In genomic region chr19:24017892-24018291, GRCm38 (mm10) we compare ENCODE assay signal across 11 mouse cellular contexts. TPM values are rescaled to one million over a fixed set of nuclear protein-coding genes. Genes with fewer than 3 reads are reported as not detected.
DNase-seq lines count a peak whose midpoint lies in the region; ATAC-seq and TF ChIP-seq lines count a peak whose summit lies in the region.
"Had no signal": no experiment of that assay in that cellular context is flagged by ENCODE, and none has a peak within 500 bp of the region (broad histone marks: within the 10 kb centered on the region; RNA-seq: fewer than 3 reads in every experiment).

No protein-coding gene starts in this region.

- no peak for ATAC-seq in forebrain, embryonic 16.5 days
- ATAC-seq in lung, embryonic 16.5 days (ENCODE audit: low read depth), result no peak
- ATAC-seq: forebrain, embryonic 14.5 days had no signal

- no peaks in the 10 kb centered on the region for H3K27me3 ChIP-seq in forebrain, embryonic 10.5 days (ENCODE audit: poor library complexity, severe bottlenecking)
- H3K27me3 ChIP-seq in forebrain, embryonic 16.5 days (replicated peaks; ENCODE audit: control insufficient read depth, insufficient read depth, low read length), result no peaks in the 10 kb centered on the region
- no peaks in the 10 kb centered on the region for H3K27me3 ChIP-seq in lung, embryonic 16.5 days (ENCODE audit: control insufficient read depth, insufficient read depth, low read depth, low read length)

- no peaks in the 10 kb centered on the region for H3K9me3 ChIP-seq in forebrain, embryonic 10.5 days
- no peaks in the 10 kb centered on the region for H3K9me3 ChIP-seq in forebrain, embryonic 16.5 days (ENCODE audit: control insufficient read depth, low read length)
- H3K9me3 ChIP-seq in lung, embryonic 16.5 days (ENCODE audit: control insufficient read depth, low read length), result no peaks in the 10 kb centered on the region

- 73% methylated on average over 3 of the region's 3 CpGs for WGBS in forebrain, embryonic 10.5 days
- WGBS in forebrain, embryonic 16.5 days, result 59% methylated on average over 3 of the region's 3 CpGs
- WGBS in lung, embryonic 16.5 days, result 35% methylated on average over 3 of the region's 3 CpGs
- 23% methylated on average over 3 of the region's 3 CpGs for WGBS in lung, adult 2 months

- no peak for TF ChIP-seq POLR2A in lung, adult 2 months (IDR thresholded peaks at IDR 0.05; ENCODE audit: borderline replicate concordance, extremely low read depth, low read depth, low read length)

- H3K9ac ChIP-seq in forebrain, embryonic 16.5 days (replicated peaks; ENCODE audit: low read depth, low read length), result no peak overlapping the region
- H3K9ac ChIP-seq in lung, embryonic 16.5 days (ENCODE audit: low read length), result no peak overlapping the region

- intact Hi-C loops in gastrocnemius, postnatal 36 days (cut with DNase I), result no loop called here

- no peak overlapping the region for H3K4me3 ChIP-seq in forebrain, embryonic 10.5 days
- H3K4me3 ChIP-seq in forebrain, embryonic 16.5 days (replicated peaks; ENCODE audit: low read length), result no peak overlapping the region
- no peak overlapping the region for H3K4me3 ChIP-seq in lung, embryonic 16.5 days (ENCODE audit: low read length)
- no peak overlapping the region for H3K4me3 ChIP-seq in lung, adult 2 months (replicated peaks; ENCODE audit: extremely low read depth, low read depth, low read length)

- DNase-seq in forebrain, embryonic 10.5 days (ENCODE audit: extremely low spot score, low spot score), result no peak
- DNase-seq in lung, adult 2 months, result no peak
- peak; percentile 28 for DNase-seq in gastrocnemius, postnatal 36 days
- peak; percentile 40 for DNase-seq in lung, postnatal 36 days
- DNase-seq in layer of hippocampus, postnatal 10 days (ENCODE audit: low spot score in 2 of 2), result no peak
- DNase-seq in left cerebral cortex, adult 18-20 months (ENCODE audit: low spot score in 2 of 2), result no peak

- H3K36me3 ChIP-seq in forebrain, embryonic 10.5 days (replicated peaks), result no peaks in the 10 kb centered on the region
- no peaks in the 10 kb centered on the region for H3K36me3 ChIP-seq in forebrain, embryonic 16.5 days (ENCODE audit: control insufficient read depth, insufficient read depth)
- H3K36me3 ChIP-seq in lung, embryonic 16.5 days (ENCODE audit: control insufficient read depth, insufficient read depth, low read length), result no peaks in the 10 kb centered on the region

- H3K27ac ChIP-seq in forebrain, embryonic 10.5 days, result peak overlapping the region; percentile 90
- no peak overlapping the region for H3K27ac ChIP-seq in forebrain, embryonic 16.5 days (ENCODE audit: low read length)
- H3K27ac ChIP-seq in lung, embryonic 16.5 days (ENCODE audit: low read length), result peak overlapping the region; percentile 15; the same call in 1 of the 2 replicates

- TF ChIP-seq CTCF in lung, adult 2 months (IDR thresholded peaks at IDR 0.05; ENCODE audit: insufficient read depth, low read length), result no peak

- H3K4me2 ChIP-seq in forebrain, embryonic 16.5 days (ENCODE audit: low read length), result no peak overlapping the region
- no peak overlapping the region for H3K4me2 ChIP-seq in lung, embryonic 16.5 days (ENCODE audit: low read depth, low read length)
- H3K4me2 ChIP-seq: liver, embryonic 11.5 days had no signal

- peaks cover 25% of the 10 kb centered on the region for H3K4me1 ChIP-seq in forebrain, embryonic 10.5 days
- peaks cover 6% of the 10 kb centered on the region for H3K4me1 ChIP-seq in forebrain, embryonic 16.5 days (replicated peaks; ENCODE audit: control insufficient read depth, insufficient read depth, low read length)
- H3K4me1 ChIP-seq in lung, embryonic 16.5 days (replicated peaks; ENCODE audit: control insufficient read depth, insufficient read depth, low read length), result peaks cover 17% of the 10 kb centered on the region
- H3K4me1 ChIP-seq in lung, adult 2 months (ENCODE audit: control insufficient read depth, insufficient read depth, low read length), result peaks cover 24% of the 10 kb centered on the region

RNA-seq across cellular contexts. Expression of gene Fam189a2, which starts 12.9 kb away (rescaled TPM):
- polyA plus RNA-seq in forebrain, embryonic 10.5 days (2016; fragmentation: Nextera tagmentation; extraction: Ambion mirVana), result 0.38 and 0.52 TPM in 2 replicates
- polyA plus RNA-seq in forebrain, embryonic 16.5 days (2015; fragmentation: Nextera tagmentation; extraction: Ambion mirVana), result 0.37 and 1.1 TPM in 2 replicates
- 1.6 and 1.9 TPM in 2 replicates for polyA plus RNA-seq in lung, embryonic 16.5 days (2015; fragmentation: Nextera tagmentation; extraction: Ambion mirVana)
- 106 and 145 TPM in 2 replicates for polyA plus RNA-seq in lung, adult 2 months (2012; rRNA removed)
- 10 to 100 TPM; 21.1 to 27.0 TPM for total RNA-seq in gastrocnemius, postnatal 36 days (2021)
- 10 to 100 TPM; 12.9 to 14.6 TPM for total RNA-seq in layer of hippocampus, postnatal 10 days (2021)
- 1 to 10 TPM; 9.1 to 9.6 TPM for total RNA-seq in left cerebral cortex, adult 18-20 months (2021)
- total RNA-seq: common myeloid progenitor, adult 5-6 weeks had no signal

Comparison
In these comparisons a context has a peak if more than half of its experiments do, and no peak if none do; other contexts are left out.
1. DNase-seq: peak in gastrocnemius, postnatal 36 days (2 of 2) and lung, postnatal 36 days (single experiment); none in forebrain, embryonic 10.5 days (single experiment), lung, adult 2 months (single experiment), layer of hippocampus, postnatal 10 days (0 of 2) and left cerebral cortex, adult 18-20 months (0 of 2).
2. RNA of gene Fam189a2, which starts 12.9 kb away (polyA plus RNA-seq): 106 to 145 TPM in lung, adult 2 months; 1.6 to 1.9 TPM in lung, embryonic 16.5 days, 0.37 to 1.1 TPM in forebrain, embryonic 16.5 days and 0.38 to 0.52 TPM in forebrain, embryonic 10.5 days; every median in the first group is over 10 times any median in the second.